Mouse (Mus musculus): Measurements from ENCODE around the gene Kcnj16.

- no peak for TF ChIP-seq CTCF (IDR thresholded peaks at IDR 0.05)
- TF ChIP-seq EP300 (IDR thresholded peaks at IDR 0.05): no peak
Measured at GRCm38 (mm10) chr11:111043298-111043697, 75.5 kb downstream of the Kcnj16 start.

All from lung, postnatal 0 days (tissue).